Mouse (Mus musculus): ENCODE measurements around the gene Slc5a1.

DNA sequence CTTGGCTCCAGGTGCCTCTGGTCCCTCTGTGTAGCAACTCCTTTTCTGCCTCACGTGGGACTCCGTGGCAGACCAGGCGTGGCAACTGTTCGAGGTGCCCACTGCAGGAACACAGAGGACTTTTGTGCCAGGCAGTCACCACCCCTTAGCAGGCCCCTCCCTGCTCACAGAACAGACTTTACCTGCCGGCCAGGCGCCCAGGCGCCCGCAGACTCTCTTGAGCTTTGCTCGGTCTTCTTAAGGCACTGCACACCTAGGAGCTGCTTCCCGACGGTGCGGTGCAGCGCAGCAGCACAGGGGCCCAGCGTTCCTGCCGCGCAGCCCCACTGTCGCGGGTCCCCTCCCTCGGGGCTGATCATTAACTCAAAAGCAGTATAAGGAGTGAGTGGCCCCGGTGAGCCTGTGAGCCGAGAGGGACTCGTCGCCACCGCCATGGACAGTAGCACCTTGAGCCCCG, at the start of gene Slc5a1:
- TF ChIP-seq CTCF (IDR thresholded peaks at IDR 0.05; ENCODE audit: borderline replicate concordance, insufficient read depth, low read length): no peak
- TF ChIP-seq POLR2A (IDR thresholded peaks at IDR 0.05; ENCODE audit: low read depth, low read length): no peak

Measured in embryonic fibroblast, embryonic 13.5 days (primary cell).